Mouse (Mus musculus) hindlimb bud, embryonic 11.5 days (tissue): ENCODE measurements around the gene Ccser1.

Experiments used
- DNase-seq: peaks from one replicate; pipeline ENCODE4 v3.0.0-alpha.2; 2012; ENCODE audit warnings: low read depth, low spot score; ENCODE audit errors: extremely low spot score

The Ccser1 gene

DNA sequence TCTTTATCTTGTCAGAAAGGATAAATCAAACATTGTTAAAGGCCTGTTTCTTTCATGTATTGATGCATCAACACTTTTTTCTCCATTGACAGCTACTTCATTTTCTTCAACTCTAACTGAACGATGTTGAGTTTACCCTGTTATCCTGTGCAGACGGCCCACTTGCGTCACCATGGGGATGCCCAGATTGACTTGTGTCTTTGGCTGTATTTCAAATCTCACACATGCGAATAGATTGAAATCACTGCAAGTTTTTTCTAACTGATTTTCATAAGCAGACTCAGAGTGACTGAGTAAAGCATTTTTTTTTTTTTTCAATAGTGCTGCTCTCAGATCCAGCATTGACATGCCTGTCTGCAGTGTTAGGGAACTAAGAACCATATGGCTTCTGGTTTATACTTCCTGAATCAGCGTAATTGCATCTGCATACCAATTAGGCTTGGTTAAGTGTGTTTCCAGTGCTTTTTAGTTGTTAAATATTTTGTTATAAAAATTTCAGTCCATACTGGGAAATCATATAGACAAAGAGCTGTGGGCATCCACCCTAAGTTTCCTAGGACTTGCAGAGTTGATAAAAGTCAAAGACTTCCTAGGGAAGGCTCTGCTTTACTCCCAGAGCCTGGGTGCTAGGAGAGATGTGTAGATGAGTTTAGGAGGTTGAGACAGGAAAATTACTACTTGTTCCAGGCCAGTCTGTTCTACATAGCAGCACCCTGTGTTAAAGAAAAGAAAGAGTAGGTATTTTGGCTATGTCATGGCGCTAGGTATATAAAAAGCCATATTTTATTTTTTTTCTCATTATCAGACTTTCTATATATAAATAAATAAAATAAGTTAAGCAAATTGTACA lies 116.3 kb downstream of the Ccser1 start:
- no peak for DNase-seq

- DNase-seq: no peak
Observed at GRCm38 (mm10) chr6:61300441-61300840, 120.3 kb downstream of the Ccser1 start.

- DNase-seq: no peak
Observed at GRCm38 (mm10) chr6:61300975-61301374, 120.9 kb downstream of the Ccser1 start.

DNA sequence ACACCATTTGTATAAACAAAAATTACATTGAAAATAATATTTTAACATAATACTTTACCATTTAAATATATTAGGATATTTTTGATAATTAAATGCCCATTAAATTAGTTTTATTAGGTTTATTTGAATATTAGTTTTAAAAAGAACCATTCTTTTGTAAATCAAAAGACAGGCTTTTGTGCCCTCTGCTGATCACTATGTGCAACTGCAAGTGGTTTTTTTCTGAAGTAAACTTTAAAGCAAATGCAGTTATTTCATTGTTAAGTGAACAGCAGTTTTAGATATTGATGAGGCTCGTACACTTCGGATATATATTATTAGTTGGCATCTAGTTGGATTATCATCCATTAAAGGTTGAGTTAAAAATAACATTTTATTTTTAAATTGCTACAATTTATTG lies 121.5 kb downstream of the Ccser1 start:
- DNase-seq: no peak

DNA sequence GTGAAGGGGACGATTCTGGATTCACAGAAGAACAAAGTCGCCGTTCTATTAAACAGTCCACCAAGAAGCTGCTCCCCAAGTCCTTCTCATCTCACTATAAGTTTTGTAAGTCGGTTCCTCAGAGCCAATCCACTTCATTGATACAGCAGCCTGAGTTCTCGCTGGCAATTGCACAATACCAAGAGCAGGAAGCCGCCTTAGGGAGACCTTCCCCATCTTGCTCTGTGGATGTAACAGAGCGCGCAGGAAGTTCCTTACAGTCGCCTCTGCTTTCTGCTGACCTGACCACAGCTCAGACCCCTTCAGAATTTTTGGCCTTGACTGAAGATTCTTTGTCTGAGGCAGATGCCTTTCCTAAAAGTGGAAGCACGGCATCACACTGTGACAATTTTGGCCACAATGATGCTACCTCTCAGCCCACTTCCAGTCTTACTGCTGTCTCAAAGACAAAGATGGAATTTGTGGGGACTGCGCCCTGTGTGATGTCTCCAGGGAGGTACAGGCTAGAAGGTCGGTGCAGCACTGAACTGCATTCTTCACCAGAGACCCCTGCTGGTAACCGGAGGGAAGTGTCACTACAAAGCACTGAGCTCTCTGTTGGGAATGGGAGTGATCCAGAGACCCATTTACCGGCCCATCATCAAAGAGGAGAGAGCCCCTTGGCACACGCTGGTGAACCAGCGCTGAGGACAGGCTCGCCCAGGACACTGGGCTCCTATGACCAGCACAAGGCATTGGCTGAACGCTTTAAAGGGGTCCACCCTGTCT lies 131.4 kb downstream of the Ccser1 start:
- no peak for DNase-seq

- DNase-seq: no peak
Observed at GRCm38 (mm10) chr6:61315884-61316601, 135.9 kb downstream of the Ccser1 start.

DNA sequence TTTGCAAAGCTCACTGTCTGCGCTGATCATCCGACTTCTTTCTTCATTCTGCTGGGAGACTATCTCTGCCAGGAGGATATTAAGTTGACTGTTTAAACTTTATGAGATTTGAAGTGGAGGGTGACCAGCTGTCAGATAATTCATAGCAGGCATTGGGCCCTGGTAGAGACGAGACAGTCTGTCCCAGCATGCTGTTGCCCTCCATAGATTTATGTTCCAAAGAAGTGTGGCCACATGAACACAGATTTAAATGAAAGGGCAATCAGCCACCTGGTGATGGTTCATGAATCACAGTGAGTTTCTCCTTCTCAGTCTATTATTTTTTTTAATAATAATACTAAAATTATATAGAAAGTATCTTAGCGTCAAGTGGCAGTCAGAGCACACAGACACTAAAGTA lies 140.7 kb downstream of the Ccser1 start:
- no peak for DNase-seq

DNA sequence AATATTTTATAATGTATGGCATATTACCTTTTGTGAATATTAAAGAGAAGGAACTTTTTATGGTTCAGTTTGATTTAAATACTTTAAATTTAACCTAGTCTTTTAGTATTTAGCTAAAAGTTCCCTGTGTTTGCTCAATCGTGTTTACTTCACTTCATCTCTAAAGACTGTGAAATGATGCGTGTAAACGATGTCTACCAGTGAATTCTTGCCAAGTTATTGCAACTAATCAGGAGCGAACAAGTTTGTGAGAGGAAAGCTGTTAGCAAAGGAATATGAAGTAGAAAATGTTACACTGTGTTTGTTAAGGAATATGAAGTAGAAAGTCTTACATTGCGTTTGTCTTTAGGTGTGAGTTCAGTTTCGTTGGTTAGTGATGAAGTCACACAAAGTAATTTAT lies 142.2 kb downstream of the Ccser1 start:
- no peak for DNase-seq

GRCm38 (mm10) chr6:61326131-61326530 lies 146.0 kb downstream of the Ccser1 start:
- no peak for DNase-seq

DNA sequence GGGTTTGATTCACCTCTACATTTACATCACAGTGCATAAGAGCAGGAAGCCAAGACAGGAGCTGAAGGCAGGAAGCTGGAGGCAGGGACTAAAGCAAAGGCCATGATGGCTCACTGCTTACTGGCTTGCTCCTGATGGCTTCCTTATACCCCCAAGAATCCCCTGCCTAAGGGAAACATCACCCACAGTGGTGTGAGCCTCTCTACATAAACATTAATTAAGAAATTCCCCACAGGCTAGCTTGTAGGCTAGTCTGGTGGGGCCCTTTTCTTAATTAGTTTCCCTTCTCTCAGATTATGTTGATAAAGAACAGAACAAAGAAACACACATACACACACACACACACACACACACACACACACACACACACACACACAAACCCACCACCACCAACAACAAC lies 148.9 kb downstream of the Ccser1 start:
- no peak for DNase-seq

GRCm38 (mm10) chr6:61329593-61330540 lies 149.7 kb downstream of the Ccser1 start:
- no peak for DNase-seq

DNA sequence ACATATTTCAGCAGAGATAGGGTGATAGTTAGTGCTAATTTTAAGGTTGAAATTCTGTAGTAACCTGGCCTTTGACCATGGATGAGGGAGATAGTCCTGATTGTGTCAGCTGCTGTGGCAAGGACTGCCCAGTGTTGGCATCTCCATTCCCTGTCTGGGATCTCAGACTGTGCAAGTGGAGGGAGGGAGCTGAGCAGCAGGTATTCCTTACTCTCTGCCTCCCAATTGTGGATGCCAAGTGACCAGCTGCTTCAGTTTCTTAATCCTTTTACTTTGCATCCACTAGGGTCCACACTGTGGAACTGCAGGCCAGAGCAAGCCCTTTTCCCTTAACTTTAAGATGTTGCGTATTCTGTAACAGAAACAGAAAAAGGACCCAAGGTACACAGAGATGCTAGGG lies 154.3 kb downstream of the Ccser1 start:
- no peak for DNase-seq

DNA sequence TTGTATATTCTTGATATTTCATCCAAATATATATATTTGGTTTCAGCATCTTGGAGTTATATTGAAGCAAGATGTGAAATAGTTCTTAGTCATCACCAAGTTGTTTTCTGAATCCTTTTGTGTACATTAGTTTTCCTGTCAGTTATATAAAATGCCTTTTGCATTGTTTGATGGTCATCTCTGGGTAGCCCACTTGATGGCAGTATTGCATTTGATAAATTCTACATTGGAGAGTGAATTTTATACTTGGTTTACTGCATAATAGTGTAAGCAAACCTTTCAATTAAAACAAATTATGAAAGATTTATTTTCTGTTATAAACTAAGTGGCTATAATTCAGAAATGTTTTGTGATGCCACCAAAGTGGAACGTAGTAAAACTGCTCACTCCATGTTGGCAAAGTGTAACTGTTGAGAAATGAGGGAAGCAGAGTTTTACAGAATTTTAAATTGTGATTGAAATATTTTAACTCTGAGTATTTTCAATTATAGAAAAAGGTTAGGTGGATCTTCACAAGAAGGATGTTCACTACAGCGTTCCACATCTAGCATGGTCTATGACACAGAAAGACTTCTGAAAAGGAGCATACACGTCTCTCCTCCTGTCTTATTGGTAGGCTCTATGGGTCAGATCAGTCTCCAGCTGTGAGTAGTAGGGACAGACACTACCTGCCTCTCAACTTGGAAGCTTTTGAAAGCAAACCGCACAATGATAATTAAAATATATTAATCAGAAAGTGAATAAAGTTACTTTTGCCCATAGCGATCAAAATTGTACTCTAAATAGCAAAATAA lies 167.1 kb downstream of the Ccser1 start:
- DNase-seq: no peak

DNA sequence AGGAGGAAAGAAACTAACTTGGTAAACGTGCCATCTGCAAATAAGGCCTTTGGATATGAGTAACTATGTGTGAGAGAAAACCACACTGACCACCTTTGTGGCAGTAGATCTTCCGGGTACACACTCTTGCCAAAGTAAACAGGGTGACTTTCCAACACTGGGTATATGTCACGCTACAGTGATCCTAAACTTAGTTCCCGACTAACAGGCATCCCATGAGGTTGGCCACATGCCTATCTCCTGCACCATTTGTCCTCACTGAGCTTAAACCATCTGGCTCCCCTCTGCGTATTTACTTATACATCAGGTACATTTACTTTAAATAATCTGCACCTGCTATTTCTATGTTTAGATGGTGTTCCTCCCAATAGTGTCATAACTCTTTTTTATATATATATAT lies 183.6 kb downstream of the Ccser1 start:
- DNase-seq: no peak

DNA sequence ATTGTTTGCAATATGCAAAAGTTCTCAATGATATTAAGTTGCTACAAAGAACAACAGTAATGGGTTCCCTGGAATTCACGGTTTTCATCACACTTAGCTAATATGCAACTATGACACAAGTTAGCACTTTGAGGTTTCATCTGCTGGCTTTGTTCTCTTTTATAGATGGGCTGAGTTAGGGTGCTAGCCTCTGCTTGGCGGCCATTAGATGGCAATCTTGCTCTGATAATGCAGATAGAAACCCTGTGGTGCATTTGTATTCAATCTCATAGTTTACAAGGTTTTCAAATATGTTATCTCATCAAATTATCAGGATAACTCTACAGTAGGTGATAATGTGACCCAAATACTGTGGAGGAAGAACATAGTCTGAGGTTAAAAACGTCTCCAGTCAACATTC lies 202.4 kb downstream of the Ccser1 start:
- no peak for DNase-seq

DNA sequence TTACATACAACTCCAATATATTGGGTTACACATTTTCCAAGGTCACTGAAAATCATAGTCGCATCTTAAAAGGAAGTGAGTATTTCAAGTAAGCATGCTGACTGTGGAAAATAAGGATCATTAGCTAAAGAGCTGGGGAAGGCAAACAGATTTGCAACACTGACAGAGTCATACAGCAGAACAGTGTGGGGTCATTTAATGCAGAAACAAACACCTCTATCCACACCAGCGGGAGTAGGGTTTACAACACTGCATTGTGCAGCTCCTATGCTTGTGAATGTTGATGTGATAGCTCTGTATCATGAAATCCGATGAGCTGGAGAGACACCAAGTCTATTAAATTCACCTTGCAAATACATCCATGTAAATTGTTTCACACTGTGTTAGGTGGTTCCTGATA lies 202.9 kb downstream of the Ccser1 start:
- no peak for DNase-seq

- DNase-seq: no peak
Observed at GRCm38 (mm10) chr6:61387046-61387445, 206.9 kb downstream of the Ccser1 start.

GRCm38 (mm10) chr6:61427490-61427889 lies 247.4 kb downstream of the Ccser1 start:
- DNase-seq: no peak

DNA sequence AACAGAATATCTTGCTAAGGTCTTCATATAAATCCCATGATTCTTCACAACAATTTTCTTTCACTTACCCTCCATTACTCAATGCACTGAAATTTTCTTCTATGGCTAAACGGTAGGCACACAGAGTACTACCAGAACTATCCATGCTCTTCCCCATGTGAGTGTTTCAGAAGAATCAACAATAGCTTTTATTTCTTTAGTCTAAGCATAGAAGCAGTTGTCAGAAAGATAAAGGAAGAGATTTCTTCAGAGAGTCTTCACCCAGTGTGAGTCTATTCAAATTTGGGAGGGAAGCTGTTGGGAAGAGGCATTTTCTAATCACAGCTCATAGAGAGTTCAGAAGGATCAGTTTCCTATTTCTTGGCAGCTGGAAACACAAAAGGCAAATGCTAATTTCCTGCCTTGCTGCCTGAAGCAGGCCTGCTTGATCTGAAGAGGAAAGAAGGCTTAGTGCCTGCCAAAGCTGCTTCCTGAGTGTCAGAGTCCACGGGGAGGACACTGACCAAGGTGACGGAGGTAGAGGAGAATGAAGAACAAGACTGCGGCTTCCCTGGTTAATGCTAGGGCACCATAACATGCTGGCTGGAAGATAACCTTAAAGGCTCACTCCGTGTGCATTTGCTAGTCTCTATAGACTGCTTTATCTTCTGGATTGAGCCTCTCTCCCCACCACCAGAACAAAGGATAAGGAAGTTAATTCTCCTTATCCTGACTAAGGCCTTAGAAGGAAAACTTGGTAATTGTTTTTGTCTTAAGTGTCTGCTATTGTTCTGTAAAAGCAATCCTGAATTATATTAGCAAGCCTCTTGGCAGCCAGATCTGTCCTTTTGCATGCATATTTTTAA lies 251.0 kb downstream of the Ccser1 start:
- DNase-seq: no peak
